Mouse (Mus musculus) gastrocnemius, postnatal 25 days (tissue): ENCODE results near the gene Qrsl1. TPM values are rescaled to one million over a fixed set of nuclear protein-coding genes. Genes with fewer than 3 reads are reported as not detected.

ENCODE experiments used
- DNase-seq: peaks from one replicate; pipeline ENCODE4 v3.0.0; 2022
- total RNA-seq, 2 experiments: library from RNA; stranded (reverse); gene quantifications; 1 replicate in 1 of 2; 2 replicates in 1 of 2; pipeline ENCODE4 v1.2.3; 2021

The Qrsl1 gene
- total RNA-seq, 2 experiments from 2014 or later: 15.1 to 16.7 TPM

DNA sequence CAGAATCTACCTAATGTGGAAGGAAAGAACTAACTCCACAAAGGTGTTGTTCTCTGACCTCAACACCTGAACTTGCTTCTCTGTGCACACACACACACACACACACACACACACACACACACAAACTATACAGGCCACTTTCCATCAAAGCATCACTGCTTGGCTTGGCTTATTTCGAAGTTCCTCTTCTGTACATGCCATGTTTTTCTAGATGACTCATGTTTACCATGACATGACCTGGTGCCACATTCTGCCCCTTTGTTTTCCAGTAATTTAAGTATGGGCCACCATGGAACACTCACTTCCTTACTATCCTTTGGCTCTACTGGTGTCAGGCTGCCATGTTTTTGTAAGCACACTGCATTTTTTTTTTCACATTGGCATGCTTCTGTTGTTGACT, 30.1 kb downstream of the Qrsl1 start:
- DNase-seq: no peak

DNA sequence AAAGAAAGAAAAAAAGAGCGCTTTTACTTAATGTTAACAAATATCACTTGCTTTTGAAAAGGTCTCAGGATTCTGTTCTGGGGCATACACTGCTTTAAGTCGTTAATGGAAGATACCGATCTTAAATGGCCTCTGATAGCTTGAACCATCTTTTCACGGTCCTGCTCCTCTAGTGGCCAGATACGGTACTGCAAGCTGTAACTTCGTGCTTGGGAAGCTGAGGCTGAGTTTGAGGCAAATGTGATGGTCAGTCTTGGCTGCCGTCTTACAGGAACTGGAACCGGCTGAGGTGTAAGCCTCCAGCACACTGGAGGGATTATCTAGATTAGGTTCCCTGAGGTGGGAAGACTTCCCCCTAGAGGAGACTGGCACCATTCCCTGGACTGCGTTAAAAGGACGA, 30.8 kb downstream of the Qrsl1 start:
- no peak for DNase-seq

DNA sequence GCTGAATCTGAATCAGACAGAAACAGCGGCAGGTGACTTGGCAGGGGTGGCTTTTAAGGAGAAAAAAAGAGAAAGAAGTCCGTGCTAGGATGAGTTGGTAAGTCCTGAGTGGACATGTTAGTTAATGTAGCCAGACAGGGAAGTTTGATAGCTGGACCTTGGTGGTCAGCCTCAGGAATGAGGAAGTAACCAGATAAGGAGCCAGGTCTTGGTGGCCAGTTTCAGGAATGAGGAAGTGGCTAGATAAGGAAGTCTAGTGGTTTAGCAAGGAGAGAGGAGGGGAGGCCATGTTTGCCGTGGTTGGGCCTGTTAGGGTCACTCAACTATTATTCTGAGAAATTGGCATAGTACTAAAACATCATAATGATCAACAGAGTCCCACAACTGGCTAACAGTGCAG, 45.2 kb downstream of the Qrsl1 start:
- no peak for DNase-seq

DNA sequence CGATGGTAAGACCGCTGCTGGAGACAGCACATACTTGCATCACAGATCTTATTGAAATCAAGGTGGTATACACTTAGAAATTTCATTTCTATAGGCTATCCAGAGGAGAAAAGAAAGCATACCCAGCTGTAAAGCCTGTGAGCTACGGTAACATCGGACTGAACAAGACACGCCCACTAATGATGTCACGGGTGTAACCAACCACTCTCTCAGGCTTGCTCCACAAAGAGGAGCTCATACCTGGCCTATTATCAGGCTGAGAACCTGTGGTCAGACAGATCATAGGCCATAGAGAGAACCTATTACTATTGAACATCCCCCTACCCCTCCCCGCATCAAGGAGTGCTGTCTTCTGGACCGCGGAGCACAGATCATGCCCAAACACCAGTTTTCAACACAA, 45.6 kb downstream of the Qrsl1 start:
- no peak for DNase-seq

DNA sequence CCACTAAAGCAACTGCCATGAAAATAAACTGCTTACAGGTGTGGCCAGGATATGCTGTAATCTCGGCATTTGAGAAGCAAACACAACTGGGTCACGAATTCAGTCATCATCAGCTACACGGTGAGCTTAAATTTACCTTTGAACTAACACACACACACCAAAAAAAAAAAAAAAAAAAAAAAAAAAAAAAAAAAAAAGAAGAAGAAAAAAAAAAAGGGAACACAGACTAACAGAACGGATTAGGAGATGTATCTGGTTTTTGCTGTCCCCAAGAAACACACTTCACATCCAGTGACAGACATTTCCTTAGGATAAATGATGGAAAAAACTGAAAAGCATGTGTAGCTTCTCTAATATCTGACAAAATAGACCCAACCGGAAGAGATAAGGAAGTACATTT, 49.6 kb downstream of the Qrsl1 start:
- no peak for DNase-seq

DNA sequence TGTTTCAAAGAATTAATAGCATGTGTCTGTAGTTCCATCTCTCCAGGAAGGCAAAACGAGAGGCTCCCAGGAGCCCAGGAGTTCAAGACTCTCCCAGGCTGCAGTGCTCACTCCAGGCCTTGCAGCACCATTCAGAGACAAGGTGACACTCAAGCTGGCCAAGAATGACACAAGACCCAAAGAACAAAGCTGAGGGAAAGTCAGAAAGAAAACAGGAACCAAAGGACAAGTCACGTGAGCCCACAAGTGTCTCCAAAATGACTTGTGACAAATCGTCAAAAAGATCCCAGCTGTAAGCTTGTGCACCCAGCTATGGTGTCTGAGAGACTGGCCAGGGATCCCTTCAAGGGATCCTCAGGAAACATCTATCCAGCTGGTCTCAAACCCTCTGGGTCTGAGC, 52.1 kb downstream of the Qrsl1 start:
- no peak for DNase-seq

DNA sequence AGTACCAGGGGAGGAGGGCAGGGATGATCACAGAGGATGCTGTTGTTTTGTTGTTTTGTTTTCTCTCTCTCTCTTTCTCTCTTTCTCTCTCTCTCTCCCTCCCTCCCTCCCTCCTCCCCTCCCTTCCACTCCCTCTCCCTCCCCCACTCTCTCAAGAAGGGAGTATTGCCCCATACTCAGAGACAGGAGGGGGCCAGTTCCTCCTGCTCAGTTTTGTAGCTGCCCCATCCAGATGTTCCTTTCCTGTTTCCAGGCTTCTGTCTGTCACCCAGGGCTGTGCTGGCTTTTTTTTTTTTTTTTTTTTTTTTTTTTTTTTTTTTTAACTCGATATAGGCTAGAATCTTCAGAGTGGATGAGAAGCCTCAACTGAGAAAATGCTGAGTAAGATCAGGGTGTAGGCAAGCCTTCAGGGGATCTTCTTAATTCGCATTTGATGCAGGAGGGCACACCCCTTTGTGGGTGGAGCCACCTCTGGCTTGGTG, 55.4 kb downstream of the Qrsl1 start:
- DNase-seq: no peak

DNA sequence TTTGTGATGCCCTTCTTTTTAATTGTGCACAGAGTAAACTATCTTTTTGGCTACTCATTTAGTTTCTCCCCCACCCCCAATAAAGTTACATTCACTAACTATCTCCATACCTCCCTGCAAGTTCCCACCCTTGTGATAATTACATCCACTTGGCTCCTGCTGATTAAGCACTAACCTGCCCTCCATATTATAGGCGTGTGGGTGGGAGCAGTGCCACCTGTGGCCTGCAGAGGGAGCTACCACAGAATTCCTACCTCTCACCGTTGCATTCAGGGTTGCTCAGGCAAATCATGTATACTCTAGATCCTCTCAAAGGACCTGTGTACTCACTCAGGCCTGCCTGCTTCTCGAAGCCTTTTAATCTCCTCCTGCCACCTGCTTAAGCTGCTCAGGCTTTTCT, 56.1 kb downstream of the Qrsl1 start:
- no peak for DNase-seq

DNA sequence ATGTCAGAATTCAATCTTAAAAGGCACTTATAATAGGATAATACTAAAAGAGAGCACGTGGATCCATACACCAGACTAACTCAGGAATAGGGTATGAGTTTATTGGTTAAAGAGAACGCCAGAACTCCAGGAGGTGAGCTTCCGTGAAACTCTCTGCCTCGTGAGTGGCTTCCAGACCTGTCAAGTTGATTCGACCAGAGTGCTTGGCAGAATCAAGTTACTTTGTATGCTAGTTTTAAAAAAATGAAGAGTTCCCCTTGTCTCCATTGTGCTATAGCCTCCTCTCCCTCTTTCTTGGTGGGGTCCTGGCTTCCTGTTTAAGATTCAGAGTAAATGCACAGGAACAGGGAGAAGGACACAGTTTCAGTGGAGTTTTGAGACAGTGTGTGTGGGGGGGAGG, 60.1 kb downstream of the Qrsl1 start:
- DNase-seq: no peak

DNA sequence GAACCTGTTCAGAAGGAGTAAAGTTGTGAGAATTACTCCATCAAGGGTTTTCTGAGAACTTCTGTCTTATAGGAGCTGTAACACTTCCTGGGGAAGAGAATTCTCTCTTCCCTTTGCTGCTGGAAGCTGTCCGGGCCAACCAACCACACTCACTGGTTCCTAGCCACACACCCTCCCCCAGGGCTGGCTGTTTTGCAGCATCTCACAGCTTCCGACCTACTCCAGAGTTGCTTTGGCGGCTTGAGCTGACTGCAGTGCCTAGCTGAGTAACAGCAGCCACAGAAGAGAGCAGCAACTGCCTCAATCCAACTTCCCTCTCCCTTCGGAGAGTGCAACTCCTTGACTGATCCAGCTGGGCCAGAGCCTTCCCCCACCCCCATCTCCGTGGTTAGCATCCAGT, 68.7 kb downstream of the Qrsl1 start:
- DNase-seq: peak; percentile 14

DNA sequence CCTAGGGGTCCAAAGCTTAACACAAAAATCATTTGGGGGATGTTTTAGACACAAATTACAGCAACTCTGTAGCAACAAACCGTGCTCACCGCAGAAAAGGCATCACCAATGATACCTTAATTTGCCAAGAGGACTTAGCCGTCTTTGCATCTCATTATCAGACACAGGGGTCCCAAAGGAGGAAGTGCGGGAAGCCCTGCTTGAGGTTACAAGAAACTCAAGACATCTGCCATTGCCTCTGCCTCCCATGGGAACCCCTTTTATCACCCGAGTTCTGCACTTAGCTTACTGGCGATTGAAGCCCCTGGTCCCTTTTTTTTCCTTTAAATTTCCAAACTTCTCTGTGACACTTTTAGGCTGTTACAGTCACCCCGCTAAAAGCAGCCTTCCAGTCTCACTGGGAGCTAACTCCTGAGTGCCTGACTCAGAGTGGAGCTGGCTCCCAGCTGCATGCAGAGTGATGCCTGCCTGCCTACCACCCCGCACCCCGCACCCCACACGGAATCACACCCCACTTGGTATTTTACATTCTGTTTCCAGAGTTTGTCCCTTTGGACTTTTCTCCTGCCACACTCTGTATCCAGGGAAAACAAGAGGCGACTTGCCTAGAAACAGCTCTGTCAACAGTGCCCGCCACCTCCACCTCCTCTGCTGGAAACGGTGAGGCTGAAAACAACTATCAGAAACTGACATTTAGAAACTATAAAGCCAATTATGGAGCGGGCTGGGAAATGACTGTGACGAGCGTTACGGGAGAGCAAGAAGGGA, 71.1 kb downstream of the Qrsl1 start:
- no peak for DNase-seq

DNA sequence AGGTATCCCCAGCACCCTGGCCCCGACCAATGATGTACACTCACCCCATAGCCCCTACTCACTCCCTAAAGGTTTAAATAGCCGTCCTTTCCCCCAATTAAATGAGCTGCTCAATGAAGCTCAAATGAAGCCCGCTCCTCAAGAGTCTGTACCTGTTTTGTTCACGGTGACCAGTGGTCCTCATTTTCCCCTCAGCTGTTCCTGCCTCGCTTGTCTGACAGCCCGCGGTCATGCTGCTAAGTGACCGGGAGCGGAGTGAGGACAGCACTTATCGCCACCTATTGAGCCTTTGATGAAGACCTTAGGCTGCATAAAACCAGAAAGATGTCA, 72.9 kb downstream of the Qrsl1 start:
- no peak for DNase-seq

DNA sequence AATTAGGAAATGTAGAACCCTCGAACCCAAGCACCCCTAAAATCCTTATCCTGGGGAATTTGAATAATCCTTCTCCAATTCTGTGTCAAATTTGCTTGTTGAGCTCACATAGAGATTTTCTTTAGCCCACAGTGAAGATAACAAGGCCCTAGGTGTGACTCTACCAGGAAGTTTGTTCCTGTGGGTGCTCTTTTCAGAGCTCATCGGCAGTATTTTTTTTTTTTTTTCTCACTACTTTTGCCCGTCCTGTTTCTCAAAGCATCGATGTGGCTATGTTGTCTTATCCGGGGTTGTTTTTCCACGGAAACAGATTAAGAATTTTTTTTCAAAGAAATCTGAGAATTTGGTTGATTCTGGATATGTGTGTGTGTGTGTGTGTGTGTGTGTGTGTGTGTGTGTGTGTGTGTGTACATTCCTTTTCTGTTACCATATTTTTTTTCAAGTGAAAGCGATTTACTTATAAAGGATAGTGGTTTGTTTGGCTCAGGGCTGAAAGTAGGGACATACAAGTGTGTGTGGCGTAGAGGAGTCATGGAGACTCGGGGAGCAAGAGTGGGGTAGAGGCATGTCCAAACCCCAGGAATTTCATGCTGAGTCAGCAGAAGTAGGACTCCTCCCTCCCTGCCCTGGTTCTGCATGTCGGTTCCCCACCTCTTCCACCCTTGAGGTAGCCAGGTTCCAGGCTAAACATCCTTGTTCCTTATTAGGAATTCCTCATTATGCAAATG, 73.4 kb downstream of the Qrsl1 start:
- no peak for DNase-seq

DNA sequence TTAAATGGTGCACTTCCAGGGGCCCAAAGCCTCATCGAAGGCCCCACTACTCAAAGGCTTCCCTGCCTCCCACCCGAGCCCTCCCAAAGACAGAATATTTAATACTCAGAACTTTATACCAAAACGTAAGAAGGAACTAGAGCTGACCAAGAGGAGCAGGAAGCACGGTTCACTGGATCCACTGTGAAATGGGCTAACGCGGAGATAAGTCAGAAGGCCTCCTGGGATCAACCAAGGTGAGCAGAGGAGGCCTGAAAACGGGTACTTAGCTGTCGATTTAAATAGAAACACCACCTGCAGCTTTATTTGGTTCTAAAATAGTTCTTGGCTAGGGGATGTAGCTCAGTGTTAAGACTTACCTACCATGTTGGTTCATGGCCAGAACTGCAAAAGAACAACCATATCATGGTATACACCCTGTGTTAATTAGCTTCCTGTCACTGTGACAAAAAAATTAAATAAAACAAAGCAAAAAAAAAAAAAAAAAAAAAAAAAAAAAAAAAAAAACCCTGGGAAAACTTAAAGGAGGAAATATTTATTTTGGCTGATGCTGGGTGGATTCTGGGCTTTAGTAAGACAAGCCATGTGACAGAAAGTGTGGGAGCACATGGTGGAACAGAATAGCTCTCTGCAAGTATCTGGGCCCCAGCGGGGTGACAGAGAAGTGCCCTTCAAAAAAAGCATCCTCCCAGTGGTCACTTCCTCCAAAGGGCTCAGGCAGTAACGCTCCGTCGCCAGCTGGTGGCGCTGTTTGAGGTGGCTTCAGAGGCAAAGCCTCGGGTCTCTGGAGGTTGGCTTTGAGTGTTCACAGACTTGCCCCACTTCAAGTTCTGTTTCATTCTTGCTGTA, 74.5 kb downstream of the Qrsl1 start:
- no peak for DNase-seq

DNA sequence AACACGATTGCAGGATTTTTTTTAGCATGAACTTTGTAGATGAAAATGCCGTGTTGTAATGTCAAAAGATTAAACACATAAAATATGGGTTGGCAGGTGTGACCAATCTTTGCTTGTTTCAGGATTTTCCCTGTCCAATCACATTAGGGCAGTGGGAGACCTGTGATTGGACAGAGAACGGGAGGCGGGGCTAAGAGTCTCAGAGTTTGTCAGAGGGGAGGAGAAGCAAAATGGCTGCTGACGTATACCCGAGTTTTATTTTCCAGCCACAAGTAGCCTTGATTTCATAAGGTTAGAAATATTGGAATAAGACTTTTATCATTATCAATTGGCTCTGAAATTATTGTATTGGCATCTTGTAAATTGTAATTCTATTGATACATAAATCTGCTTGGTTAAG, 75.8 kb downstream of the Qrsl1 start:
- DNase-seq: no peak

DNA sequence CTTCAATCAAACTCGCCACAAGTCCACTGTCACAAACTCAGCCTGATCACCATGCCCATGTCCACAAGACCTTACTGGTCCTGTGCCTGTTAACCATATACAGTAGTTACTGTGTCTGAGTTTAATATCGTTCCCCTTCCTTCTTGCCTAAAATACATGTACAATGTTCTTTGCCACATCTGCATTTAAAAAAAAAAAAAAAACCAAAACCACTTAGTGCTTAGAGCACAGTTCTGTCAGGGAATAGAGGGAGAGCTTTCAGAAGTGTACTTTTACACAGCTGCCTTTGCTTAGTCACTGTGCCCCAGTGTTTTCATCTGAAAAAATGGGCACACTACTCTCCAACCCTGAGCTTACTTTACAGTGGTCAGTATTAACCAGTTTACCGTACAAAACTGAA, 76.8 kb downstream of the Qrsl1 start:
- DNase-seq: no peak

Other genes with a start within 250 kb of the Qrsl1 start
- 10 to 100 TPM; 23.0 to 26.4 TPM for gene Rtn4ip1, start 62 bp upstream of the Qrsl1 start, total RNA-seq
- 1 to 10 TPM; 1.2 to 1.3 TPM for gene Crybg1, start 247.1 kb upstream of the Qrsl1 start, total RNA-seq